Mouse (Mus musculus) mesoderm, embryonic 11.5 days (tissue): ENCODE data around the gene Smad1.

Source experiments
- DNase-seq: peaks from one replicate; pipeline ENCODE4 v3.0.0-alpha.2; 2012; ENCODE audit warnings: low read depth, low spot score

The Smad1 gene

GRCm38 (mm10) chr8:79384276-79385271, 14.7 kb downstream of the Smad1 start:
- DNase-seq = no peak

DNA sequence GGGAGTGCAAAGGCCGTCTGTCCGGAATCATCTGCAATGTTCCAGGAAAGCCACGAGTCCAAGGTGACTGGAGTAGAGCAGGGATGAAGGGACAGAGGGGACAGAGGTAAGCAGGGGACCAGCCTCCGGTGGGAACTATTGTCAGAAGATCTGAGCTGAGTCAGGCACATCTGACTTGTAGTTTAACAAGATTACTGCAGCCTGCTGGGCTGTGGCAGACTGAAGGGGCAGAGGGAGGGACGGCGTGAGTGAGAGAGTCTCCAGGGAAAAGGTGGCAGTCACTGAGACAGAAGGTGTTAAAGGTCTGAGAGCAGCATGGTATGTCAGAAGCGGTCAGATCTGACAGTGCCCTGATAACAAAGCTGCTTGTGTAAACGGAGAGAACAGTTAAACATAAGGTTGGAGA, 16.5 kb downstream of the Smad1 start:
- DNase-seq = peak; percentile 23

GRCm38 (mm10) chr8:79381771-79382170, 17.5 kb downstream of the Smad1 start:
- peak; percentile 24 for DNase-seq

DNA sequence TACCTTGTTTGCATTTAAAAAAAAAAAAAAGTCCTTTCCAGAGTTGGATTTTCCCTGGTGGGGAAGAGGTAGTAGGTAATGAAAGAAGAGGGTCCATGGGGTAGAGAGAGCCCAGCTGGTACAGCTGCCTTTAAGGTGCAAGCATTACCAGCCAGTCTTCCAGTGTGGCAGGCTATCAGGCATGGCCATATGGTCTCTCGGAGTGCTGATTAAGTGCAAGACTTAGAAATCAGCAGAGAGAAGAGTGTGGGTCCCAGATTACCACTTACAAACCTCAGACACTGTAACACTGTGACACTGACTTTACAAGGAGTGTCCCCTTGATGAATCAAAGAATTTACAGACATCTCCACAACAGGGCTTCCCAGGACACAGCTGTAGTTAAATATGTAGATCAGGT, 18.9 kb downstream of the Smad1 start:
- DNase-seq = no peak

- DNase-seq = no peak
Measured at GRCm38 (mm10) chr8:79379971-79380370, 19.3 kb downstream of the Smad1 start.

DNA sequence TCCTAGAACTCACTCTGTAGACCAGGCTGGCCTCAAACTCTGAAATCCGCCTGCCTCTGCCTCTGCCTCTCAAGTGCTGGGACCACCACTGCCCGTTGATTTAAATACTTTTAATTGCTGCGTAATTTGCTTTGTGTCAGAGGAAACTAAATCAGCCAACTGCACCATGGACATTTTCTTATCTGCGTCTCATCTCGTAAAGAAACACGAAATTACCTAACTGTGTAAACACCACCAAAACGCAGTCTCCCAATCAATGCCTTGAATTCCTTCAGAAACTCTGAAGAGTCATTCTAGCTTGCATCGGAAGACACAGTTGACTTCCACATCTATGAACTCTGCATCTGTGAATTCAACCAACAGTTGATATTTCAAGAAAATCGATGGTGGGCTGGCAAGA, 22.7 kb downstream of the Smad1 start:
- no peak for DNase-seq

GRCm38 (mm10) chr8:79375775-79376123, 23.6 kb downstream of the Smad1 start:
- no peak for DNase-seq

DNA sequence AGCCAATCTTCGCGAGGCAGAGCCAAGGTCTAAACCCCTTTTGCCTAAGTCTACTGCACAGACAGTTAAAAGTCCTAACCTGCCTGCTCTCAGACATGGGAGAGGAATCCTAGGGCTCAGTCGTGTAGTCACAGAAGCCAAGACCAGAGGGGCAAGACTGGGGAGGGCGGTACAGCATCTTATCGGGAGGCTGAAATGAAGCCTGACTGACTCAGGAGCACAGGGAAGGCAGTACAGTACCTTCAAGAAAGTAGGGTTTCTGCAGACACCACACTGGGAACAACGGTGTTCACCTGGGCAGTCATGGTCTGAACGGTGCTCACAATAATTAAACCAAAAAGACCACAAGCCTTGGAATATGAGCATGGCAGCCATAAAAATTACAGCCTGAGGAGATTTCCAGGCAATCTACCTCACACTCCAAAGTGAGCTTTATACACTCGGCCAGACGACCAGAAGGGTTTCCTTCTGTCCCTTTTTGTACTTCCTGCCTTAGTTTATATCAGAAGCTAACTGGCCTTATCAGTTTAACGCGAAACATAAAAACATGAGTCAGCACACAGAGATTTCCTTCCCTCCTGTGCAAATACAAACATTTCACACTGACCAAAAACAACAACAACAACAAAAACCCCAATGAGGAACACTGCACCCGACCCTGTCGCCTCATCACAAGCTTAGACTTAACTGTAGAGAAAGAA, 24.1 kb downstream of the Smad1 start:
- no peak for DNase-seq

GRCm38 (mm10) chr8:79374410-79374809, 24.9 kb downstream of the Smad1 start:
- no peak for DNase-seq

- DNase-seq = no peak
Measured at GRCm38 (mm10) chr8:79373563-79373962, 25.8 kb downstream of the Smad1 start.

DNA sequence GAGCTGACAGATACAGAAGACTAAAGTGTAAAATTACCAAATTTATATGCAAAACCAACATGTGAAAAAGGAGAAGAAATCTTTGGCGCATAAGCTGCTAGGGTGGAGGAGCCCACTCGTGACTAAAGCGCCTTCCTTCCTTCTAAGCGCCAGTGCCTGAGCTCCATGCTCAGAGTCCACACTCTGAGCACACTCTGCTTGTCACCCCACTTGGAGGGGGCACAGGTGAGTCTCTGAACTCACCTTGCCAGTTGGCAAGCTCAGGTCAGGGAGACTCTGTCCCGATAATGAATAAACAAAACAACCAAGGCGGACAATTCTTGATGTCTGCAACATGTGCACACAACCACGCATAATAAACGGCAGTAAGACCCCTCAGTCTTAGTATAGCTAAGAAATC, 26.4 kb downstream of the Smad1 start:
- no peak for DNase-seq

GRCm38 (mm10) chr8:79372521-79372920, 26.8 kb downstream of the Smad1 start:
- no peak for DNase-seq

DNA sequence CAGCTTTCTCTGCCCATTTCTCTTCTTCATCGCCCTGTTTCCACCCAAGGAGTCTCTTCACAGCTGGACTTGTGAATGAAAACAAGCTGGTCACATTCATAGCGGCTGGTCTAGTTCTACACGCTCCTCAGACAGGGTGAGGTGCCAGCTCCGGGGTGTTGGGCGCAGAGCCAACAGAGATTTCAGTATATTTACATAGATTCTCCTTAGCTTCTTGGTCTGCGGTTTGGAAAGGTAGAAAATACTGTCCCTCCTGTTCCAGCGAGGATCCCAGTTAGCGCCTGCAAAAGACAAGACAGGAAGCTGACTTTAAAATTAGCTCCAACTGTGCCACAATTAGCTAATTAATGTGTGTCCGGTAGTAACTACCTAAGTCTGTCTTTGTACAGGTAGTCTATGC, 27.2 kb downstream of the Smad1 start:
- no peak for DNase-seq

DNA sequence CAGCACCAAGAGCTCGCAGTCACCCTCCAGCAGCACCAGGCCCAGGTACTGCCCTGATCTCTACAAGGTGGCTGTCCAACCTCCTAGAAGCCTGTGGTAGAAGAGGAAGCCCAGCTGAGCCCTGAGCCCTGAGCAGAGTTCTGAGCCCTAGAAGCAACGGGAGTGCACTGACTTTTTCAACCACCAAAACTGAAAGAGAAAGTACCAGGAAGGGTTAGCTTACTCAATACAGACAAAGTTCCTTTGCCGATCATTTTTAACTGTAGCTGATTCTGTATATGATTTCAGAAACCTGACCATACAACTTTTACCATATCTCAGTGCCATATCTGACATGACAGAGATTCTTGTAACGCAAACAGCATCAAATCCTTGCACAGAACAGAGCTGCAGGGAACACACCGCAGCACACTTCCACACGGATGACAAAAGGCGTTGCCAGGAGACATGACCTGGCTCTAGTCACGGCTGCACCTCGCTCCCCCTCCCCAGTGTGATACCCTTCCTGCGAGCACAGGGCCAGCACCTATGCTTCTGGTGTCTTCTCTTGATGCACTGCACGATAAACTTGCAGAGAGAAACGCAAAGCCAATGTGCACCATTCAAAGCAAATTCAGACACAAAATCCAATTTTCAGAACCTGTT, 28.6 kb downstream of the Smad1 start:
- DNase-seq = no peak

- DNase-seq = no peak
Measured at GRCm38 (mm10) chr8:79369163-79369562, 30.2 kb downstream of the Smad1 start.

DNA sequence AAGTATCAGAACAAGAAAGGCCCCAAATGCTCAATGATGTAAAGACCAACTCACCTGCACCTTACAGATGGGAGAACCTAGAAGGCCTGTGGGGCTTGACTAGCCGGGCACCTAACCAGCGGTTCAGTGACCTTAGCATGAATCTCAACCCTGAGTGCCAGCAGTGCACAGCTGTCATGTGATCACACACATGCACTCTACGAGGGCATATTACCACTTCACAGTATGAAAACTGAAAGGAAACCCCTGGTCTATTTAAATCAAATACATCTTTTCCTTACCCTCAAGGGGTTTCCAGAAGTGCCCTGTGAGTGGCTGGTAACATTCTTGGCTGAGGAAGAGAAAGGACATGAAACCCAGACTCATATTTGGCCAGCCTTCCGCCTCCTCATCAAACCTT, 31.4 kb downstream of the Smad1 start:
- no peak for DNase-seq

- no peak for DNase-seq
Measured at GRCm38 (mm10) chr8:79367350-79367749, 32.0 kb downstream of the Smad1 start.

- DNase-seq = no peak
Measured at GRCm38 (mm10) chr8:79366227-79366626, 33.1 kb downstream of the Smad1 start.

DNA sequence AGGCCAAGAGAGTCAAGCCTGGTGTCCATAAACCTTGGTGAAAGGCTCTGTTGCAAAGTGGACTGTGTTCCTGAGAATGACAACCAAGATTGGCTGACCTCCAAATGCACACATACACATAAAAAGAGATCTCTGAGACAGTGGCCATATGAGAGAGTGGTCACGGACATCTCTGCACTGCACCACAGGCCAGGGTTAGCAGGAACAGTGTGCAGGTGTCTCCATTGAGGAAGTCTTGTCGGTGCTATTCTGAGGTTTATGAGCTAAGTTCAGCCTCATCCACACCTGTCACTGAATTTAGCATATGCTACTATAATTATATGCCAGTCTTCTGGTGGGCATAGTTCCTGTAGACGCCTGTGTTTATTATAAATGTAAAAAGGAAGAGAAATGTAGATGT, 33.6 kb downstream of the Smad1 start:
- no peak for DNase-seq

- DNase-seq = no peak
Measured at GRCm38 (mm10) chr8:79364806-79365205, 34.5 kb downstream of the Smad1 start.

- DNase-seq = no peak
Measured at GRCm38 (mm10) chr8:79362430-79362829, 36.9 kb downstream of the Smad1 start.

DNA sequence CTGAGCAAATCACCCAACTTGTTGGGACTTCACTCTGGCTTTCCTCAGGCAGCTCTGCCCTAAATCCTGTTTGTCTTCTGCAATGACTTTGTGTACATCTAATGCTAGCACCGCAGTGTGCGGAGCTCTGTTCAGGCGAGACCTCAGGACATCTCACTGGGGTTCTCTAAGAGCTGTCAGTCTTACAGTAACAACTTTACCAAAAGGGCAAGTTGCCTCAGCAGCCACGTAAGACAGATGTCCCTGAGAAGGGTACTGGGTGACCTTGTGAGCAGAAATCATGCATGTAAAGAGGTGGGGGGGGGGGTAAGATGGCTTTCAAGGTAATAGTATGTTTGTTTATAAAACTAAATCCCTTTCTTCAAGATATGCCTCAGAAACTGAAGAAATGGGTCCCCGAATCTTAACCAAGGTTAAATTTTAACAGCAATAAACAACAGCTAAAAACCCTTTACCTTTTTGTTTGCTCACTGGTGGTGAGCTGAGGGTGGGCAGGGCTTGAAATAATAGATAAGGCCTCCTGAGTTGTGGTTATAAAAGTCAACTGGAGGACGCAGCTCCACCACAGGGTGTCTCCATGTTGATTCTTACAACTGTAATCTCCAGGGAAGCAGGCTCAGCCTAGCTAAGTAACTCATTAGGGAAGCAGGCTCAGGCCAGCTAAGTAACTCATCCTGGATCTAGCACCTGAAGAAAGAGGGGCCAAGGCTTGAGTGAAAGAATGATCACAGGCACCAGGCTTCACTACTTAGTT, 38.4 kb downstream of the Smad1 start:
- no peak for DNase-seq
